Mouse (Mus musculus): ENCODE results near the gene Rcn1.

Rcn1 gene

DNA sequence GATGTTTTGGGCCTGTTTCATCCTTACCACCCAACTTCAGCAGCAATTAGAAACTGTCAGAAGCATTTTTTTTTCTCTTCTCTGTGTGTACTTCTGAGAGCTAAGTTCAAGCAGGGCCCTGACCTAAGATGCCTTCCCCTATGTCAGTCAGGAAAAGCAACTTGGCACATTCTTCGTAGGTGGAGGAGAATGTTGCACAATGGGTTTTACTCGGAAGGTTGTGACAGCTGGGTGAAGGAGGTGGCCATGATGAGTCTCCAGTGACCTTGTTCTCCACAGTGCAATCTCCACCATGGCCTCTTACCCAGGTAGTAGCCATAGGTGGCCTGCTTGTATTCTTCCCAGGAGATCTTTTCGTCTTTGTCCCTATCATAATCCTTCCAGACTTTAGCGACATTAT is 4.7 kb downstream of the Rcn1 start:
- no peak for DNase-seq

DNA sequence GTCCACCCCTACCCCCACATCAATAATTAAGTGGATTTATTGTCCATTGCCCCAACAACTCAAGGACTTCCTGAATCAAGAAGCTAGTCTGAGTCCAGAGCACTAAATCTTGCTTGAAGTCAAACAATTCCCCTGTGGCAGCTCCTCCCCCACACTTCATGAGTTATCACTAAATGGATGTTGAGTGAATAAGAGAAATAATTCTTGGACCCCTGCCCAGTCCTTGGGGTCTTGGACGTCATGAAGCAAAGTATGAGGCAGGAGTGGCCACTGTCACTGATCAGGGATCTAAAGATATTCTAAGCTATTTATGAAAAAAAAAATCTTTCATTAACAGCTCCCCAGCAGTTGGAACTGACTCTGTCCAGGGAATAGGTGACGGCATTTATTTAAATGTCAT is 6.6 kb downstream of the Rcn1 start:
- DNase-seq = no peak

GRCm38 (mm10) chr2:105391414-105391784 is 7.7 kb downstream of the Rcn1 start:
- no peak for DNase-seq

- no peak for DNase-seq
These were observed 8.3 kb downstream of the Rcn1 start for GRCm38 (mm10) chr2:105390653-105391413.

DNA sequence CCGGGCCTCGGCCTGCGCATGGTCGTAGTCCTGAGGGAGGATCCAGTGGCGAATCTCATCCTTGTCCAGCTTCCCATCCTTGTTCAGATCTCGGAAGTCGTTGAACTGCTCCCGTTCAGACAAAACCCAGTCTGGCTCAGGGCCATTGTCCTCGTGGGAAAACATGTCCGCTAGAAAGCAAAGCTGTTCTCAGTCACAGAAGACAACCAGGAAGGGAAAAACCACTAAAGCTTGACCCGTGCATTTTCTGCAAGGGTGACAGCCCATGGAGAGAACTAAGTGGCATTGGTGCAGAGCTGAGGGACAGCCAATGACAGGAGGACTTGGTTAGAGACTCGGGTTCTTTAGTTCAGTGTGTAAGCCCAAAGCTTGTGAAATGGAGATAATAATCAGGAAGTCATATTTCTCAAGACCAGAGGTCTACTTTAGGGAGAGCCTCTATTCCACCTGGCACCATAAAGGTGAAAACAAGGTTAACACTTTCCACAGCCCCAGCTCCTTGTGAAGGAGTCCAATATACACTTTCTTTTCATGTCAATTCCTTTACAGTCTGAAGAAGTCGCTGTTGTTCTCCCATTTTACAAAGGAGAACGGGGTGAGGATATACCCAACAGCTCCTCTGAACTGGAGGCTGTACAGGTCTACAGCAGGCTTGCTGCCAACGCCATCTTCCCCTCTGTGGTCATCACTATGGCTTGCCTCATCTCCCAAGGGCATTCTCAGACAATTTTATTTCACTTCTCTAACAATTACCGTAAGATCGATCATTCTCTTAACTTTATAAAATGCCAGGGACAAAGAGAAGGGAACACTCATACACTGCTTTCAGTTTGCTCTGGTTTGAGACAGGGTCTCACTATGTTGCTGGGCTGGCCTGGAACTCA is 9.9 kb downstream of the Rcn1 start:
- DNase-seq = no peak

GRCm38 (mm10) chr2:105386418-105386817 is 12.7 kb downstream of the Rcn1 start:
- DNase-seq = no peak

DNA sequence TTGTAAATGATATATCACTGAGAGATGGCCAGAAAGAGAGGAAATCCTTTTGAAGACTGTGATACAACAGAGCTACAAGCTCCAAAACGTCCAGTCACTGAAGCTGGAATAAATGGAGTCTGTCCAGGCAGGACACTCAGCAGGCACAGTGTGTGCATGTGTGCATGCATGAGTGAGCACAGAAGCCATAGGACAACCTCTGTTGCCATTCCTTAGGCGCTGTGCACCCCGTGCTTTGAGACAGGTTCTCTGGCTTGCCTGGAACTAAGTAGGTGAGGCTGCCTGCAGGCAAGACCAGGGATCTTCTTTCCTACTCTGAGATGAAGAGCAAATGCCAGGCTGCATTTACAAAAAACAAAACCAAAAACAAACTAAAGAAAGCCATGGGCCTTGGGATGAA is 14.1 kb downstream of the Rcn1 start:
- no peak for DNase-seq

GRCm38 (mm10) chr2:105383063-105383462 is 16.1 kb downstream of the Rcn1 start:
- no peak for DNase-seq

GRCm38 (mm10) chr2:105380757-105381319 is 18.3 kb downstream of the Rcn1 start:
- DNase-seq = no peak

DNA sequence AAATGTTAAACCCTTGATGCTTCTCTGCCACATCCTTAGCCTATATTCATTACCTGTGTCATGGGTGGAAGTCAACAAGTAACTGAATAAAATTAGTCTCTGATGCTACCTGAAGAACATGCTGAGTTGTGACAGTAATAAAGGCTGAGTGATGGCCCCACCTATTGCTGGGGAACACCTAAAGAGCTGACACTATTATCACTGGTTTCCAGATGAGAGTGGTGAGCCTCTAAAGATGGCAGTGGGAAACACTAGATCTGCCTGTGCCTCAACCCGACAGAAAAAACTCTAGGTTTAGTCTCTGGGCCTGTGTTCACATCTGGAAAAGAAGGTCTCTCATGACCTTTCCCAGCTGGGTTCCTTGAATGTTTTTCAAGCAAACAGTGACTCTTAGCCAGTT is 19.4 kb downstream of the Rcn1 start:
- DNase-seq = no peak

GRCm38 (mm10) chr2:105375705-105376104 is 23.4 kb downstream of the Rcn1 start:
- DNase-seq = no peak

- no peak for DNase-seq
These were observed 23.9 kb downstream of the Rcn1 start for GRCm38 (mm10) chr2:105375261-105375660.

- no peak for DNase-seq
These were observed 25.5 kb downstream of the Rcn1 start for GRCm38 (mm10) chr2:105373658-105374057.

- DNase-seq = no peak
These were observed 26.4 kb downstream of the Rcn1 start for GRCm38 (mm10) chr2:105372727-105373126.

GRCm38 (mm10) chr2:105372156-105372555 is 27.0 kb downstream of the Rcn1 start:
- no peak for DNase-seq

DNA sequence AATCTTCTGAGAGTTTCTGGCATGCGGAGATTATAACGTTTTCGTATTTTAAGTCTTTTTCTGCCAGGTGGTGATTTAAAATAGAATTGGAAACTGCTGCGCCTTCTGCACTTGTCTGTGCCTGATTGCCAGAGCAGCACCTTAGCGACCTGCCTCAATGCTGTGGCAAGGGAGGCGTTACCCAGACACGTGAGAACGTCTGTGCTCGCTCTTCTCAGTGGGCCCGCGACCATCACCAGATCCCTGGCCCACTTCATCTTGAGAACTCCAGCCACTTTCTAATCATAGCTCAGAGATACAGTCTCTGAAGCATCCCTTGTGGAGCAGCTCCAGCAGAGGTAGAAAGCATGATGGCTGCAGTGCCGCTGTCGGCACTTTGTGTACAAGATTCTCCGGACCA is 28.4 kb downstream of the Rcn1 start:
- peak in 1 of 2 experiments; percentile 4 for DNase-seq

DNA sequence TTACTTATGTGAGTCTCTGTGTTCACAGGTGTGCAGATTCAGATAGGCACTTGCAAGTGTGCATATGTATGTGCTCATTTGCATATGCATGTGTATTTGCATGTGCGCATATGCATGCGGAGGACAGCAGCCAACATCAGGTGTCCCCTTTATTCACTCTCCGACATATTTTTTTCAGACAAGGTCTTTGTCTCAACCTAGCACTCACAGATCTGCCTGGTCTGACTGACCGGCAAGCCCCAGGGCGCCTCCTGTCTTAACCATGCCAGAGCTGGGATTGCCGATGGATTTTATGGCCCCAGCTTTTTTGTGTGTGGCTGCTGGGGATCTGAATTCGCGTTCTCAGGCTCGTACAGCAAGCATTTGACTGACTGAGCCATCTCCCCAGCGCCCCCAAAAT is 28.9 kb downstream of the Rcn1 start:
- no peak for DNase-seq

DNA sequence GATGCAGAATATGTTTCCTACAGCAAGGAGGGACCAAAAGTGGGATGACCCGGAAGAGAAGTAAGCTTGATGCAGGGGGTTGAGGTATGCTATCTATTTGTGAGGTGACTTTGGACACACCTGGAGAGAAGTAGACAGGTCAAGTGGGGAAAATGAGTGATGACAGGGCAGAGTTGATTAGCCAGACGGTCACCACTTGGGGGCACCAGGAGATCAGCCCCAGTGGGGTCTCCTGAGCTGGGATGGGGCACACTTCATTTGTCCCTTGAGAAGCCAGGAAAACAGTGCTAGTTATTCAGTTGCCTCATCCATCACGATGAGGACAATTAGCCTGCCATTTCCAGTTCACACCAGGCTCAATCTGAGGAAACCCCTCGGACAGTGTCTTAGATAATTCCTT is 31.5 kb downstream of the Rcn1 start:
- DNase-seq = no peak

DNA sequence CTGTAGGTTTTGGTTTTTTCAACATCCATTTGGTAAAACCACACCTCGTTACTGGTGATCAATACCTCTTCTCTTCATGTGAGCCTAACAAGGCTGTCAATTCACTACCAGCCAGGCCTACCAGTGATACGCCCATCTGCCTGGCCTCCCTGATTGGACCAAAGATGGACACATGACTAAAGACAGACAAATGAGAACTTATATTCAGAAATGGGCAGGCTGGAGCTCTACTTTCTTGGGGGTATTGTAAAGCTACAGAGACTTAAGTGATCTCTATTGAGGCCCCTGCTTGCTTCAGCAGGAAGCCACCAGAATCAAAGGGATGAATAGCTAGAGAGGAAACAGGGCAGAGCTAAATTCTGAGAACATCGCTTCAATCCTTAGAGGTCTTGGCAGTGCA is 41.1 kb downstream of the Rcn1 start:
- DNase-seq = no peak

- no peak for DNase-seq
These were observed 42.3 kb downstream of the Rcn1 start for GRCm38 (mm10) chr2:105356791-105357190.

GRCm38 (mm10) chr2:105348886-105349285 is 50.2 kb downstream of the Rcn1 start:
- DNase-seq = no peak

GRCm38 (mm10) chr2:105339993-105340392 is 59.1 kb downstream of the Rcn1 start:
- peak; percentile 22 to 34 for DNase-seq

DNA sequence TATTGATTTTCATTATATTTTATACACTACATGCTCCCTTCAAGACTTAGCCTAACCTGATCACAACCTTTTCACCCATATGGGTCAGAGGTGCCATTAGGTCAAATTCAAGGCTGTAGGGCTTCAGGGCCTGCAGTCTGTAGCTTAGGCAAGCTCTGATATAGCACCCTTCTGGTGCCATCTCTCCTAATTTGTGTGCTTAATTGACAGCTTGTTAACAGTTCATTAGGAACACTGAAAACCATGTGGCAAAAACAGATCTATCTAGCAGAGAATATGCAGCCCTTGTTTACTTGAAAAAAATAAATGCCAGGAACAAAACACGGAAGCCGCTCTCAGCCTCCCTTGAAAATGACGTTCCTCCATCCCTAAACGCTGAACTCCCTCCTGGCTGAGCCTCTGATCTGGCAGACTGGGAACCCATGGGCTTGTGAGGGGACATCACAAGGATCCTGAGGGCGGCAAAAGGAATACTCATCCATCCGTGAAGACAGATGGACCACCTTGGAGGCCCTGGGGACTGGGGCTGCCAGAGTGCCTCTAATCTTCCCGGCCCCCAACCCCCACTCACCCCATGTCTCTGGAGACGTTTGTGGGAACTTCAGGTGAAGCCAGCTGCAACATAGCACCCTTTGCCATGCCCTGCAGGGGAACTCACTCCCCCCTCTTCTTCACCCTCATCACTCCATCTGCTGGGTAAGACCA is 61.8 kb downstream of the Rcn1 start:
- DNase-seq = no peak
